Mouse (Mus musculus): ENCODE results near the gene St5.

GRCm38 (mm10) chr7:109739822-109740370, 36.5 kb upstream of the St5 start:
- no peak for TF ChIP-seq CTCF (IDR thresholded peaks at IDR 0.05)
- TF ChIP-seq EP300 (IDR thresholded peaks at IDR 0.05), result peak; percentile 44; the same call in 1 of the 2 replicates
